In the genomic region with DNA sequence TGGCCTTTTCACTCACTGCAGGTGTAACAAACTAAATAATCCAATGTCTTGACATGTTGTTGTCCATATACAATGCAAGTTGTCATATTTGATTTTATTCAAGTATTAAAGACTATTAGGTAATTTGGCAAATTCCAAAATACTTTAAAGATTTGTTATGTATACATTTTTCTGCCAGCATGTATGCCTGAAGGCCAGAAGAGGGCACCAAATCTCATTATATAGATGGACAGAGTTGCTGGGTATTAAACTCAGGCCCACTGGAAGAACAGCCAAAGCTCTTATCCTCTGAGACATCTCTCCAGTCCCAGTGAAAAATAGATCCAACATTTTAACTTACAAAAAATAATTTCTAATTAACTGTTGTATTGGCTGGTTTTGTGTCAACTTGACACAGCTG, we compare ENCODE assay signal across 22 mouse cellular contexts.
DNase-seq lines count a peak whose midpoint lies in the region; ATAC-seq and TF ChIP-seq lines count a peak whose summit lies in the region.
"Had no signal": no experiment of that assay in that cellular context is flagged by ENCODE, and none has a peak within 500 bp of the region (broad histone marks: within the 10 kb centered on the region; RNA-seq: fewer than 3 reads in every experiment).

No protein-coding gene starts in this region.

- no peak overlapping the region for H3K4me3 ChIP-seq in heart, adult 2 months
- H3K4me3 ChIP-seq in heart, embryonic 12.5 days = no peak overlapping the region
- no peak overlapping the region for H3K4me3 ChIP-seq in midbrain, postnatal 0 days (ENCODE audit: low read depth, low read length)
- H3K4me3 ChIP-seq in midbrain, embryonic 15.5 days = no peak overlapping the region
- H3K4me3 ChIP-seq: forebrain, embryonic 12.5 days; heart, embryonic 10.5 days; hindbrain, embryonic 12.5 days; intestine, embryonic 15.5 days; limb, embryonic 13.5 days; liver, embryonic 13.5 days; megakaryocyte, embryonic 14.5 days had no signal

- no peaks in the 10 kb centered on the region for H3K4me1 ChIP-seq in heart, adult 2 months (ENCODE audit: control insufficient read depth, insufficient read depth, low read length)
- H3K4me1 ChIP-seq in heart, embryonic 12.5 days (replicated peaks) = no peaks in the 10 kb centered on the region
- no peaks in the 10 kb centered on the region for H3K4me1 ChIP-seq in midbrain, postnatal 0 days (ENCODE audit: insufficient read depth, low read length)
- H3K4me1 ChIP-seq in midbrain, embryonic 15.5 days = no peaks in the 10 kb centered on the region
- H3K4me1 ChIP-seq: forebrain, embryonic 12.5 days; heart, embryonic 10.5 days; hindbrain, embryonic 12.5 days; intestine, embryonic 15.5 days; limb, embryonic 13.5 days; liver, embryonic 13.5 days; megakaryocyte, embryonic 14.5 days had no signal

- 0 out of 2 replicates have a peak, but pooled peaks have one; percentile 2 for TF ChIP-seq CTCF in heart, adult 2 months (IDR thresholded peaks at IDR 0.05)
- peak; percentile 52 for TF ChIP-seq CTCF in midbrain, postnatal 0 days (IDR thresholded peaks at IDR 0.05)

- peaks cover 8% of the 10 kb centered on the region; the same call in 1 of the 2 replicates for H3K9me3 ChIP-seq in heart, embryonic 12.5 days (replicated peaks)
- H3K9me3 ChIP-seq in midbrain, postnatal 0 days (ENCODE audit: low read length) = no peaks in the 10 kb centered on the region
- no peaks in the 10 kb centered on the region for H3K9me3 ChIP-seq in midbrain, embryonic 15.5 days
- H3K9me3 ChIP-seq: forebrain, embryonic 12.5 days; heart, embryonic 10.5 days; hindbrain, embryonic 12.5 days; intestine, embryonic 15.5 days; limb, embryonic 13.5 days; megakaryocyte, embryonic 14.5 days had no signal

- DNase-seq in heart, adult 2 months = no peak
- peak; percentile 24 for DNase-seq in midbrain, postnatal 0 days (ENCODE audit: low spot score)
- DNase-seq in MN1 (ENCODE audit: low spot score) = peak; percentile 2
- peak; percentile 11 for DNase-seq in embryo, embryonic 11 days
- no peak for DNase-seq in gastrocnemius, adult 8-10 months (ENCODE audit: low spot score in 2 of 2)
- DNase-seq: adrenal gland, postnatal 10 days; gastrocnemius, postnatal 36 days; heart, postnatal 10 days; kidney, adult 9 months; kidney, postnatal 4 days; liver, embryonic 13.5 days; thymus, postnatal 14 days had no signal

- no peak for TF ChIP-seq EP300 in heart, adult 2 months (IDR thresholded peaks at IDR 0.05; ENCODE audit: insufficient read depth, low read depth, low read length)

- H3K27me3 ChIP-seq in heart, adult 2 months (ENCODE audit: control insufficient read depth, insufficient read depth, low read length) = no peaks in the 10 kb centered on the region
- H3K27me3 ChIP-seq in heart, embryonic 12.5 days (replicated peaks) = no peaks in the 10 kb centered on the region
- no peaks in the 10 kb centered on the region for H3K27me3 ChIP-seq in midbrain, postnatal 0 days (ENCODE audit: insufficient read depth, low read length)
- H3K27me3 ChIP-seq in midbrain, embryonic 15.5 days (replicated peaks) = no peaks in the 10 kb centered on the region
- H3K27me3 ChIP-seq: forebrain, embryonic 12.5 days; hindbrain, embryonic 12.5 days; intestine, embryonic 15.5 days; limb, embryonic 13.5 days; liver, embryonic 13.5 days; megakaryocyte, embryonic 14.5 days had no signal

- H3K4me2 ChIP-seq in heart, embryonic 12.5 days = no peak overlapping the region
- no peak overlapping the region for H3K4me2 ChIP-seq in midbrain, postnatal 0 days (ENCODE audit: low read depth, low read length, poor library complexity, severe bottlenecking)
- H3K4me2 ChIP-seq in midbrain, embryonic 15.5 days = no peak overlapping the region
- H3K4me2 ChIP-seq: forebrain, embryonic 12.5 days; hindbrain, embryonic 12.5 days; intestine, embryonic 15.5 days; limb, embryonic 13.5 days; liver, embryonic 13.5 days had no signal

- ATAC-seq in heart, embryonic 12.5 days (ENCODE audit: insufficient number of reproducible peaks, low FRiP score) = no peak
- ATAC-seq in midbrain, postnatal 0 days (ENCODE audit: low FRiP score) = no peak
- ATAC-seq in midbrain, embryonic 15.5 days (replicated peaks) = no peak
- no peak for ATAC-seq in megakaryocyte, adult 5-6 weeks (ENCODE audit: poor library complexity, severe bottlenecking)
- ATAC-seq: intestine, embryonic 15.5 days; lung, postnatal 0 days had no signal

- H3K79me2 ChIP-seq in heart, adult 2 months (replicated peaks; ENCODE audit: control insufficient read depth, insufficient read depth, low read length) = no peaks in the 10 kb centered on the region

- H3K36me3 ChIP-seq in heart, adult 2 months (ENCODE audit: control insufficient read depth, insufficient read depth, low read length) = no peaks in the 10 kb centered on the region
- no peaks in the 10 kb centered on the region for H3K36me3 ChIP-seq in heart, embryonic 12.5 days
- no peaks in the 10 kb centered on the region for H3K36me3 ChIP-seq in midbrain, postnatal 0 days (ENCODE audit: insufficient read depth, low read length)
- no peaks in the 10 kb centered on the region for H3K36me3 ChIP-seq in midbrain, embryonic 15.5 days (replicated peaks)
- H3K36me3 ChIP-seq: forebrain, embryonic 12.5 days; heart, embryonic 10.5 days; hindbrain, embryonic 12.5 days; intestine, embryonic 15.5 days; limb, embryonic 13.5 days; liver, embryonic 13.5 days had no signal

- TF ChIP-seq POLR2A in heart, adult 2 months (IDR thresholded peaks at IDR 0.05; ENCODE audit: insufficient read depth, low read depth, low read length) = no peak

- intact Hi-C loops in heart, adult 2 months (cut with DNase I) = no loop called here

- H3K9ac ChIP-seq in heart, adult 2 months (ENCODE audit: low read depth, low read length) = no peak overlapping the region
- H3K9ac ChIP-seq in heart, embryonic 12.5 days = no peak overlapping the region
- H3K9ac ChIP-seq in midbrain, postnatal 0 days (replicated peaks; ENCODE audit: low read length, poor library complexity, severe bottlenecking) = no peak overlapping the region
- no peak overlapping the region for H3K9ac ChIP-seq in midbrain, embryonic 15.5 days
- H3K9ac ChIP-seq: forebrain, embryonic 12.5 days; hindbrain, embryonic 12.5 days; intestine, embryonic 15.5 days; limb, embryonic 13.5 days; liver, embryonic 13.5 days had no signal

- no peak overlapping the region for H3K27ac ChIP-seq in heart, adult 2 months
- H3K27ac ChIP-seq in heart, embryonic 12.5 days (ENCODE audit: poor library complexity, severe bottlenecking) = no peak overlapping the region
- no peak overlapping the region for H3K27ac ChIP-seq in midbrain, postnatal 0 days (ENCODE audit: low read depth, low read length)
- H3K27ac ChIP-seq in midbrain, embryonic 15.5 days = no peak overlapping the region
- H3K27ac ChIP-seq: forebrain, embryonic 12.5 days; heart, embryonic 10.5 days; hindbrain, embryonic 12.5 days; intestine, embryonic 15.5 days; limb, embryonic 13.5 days; liver, embryonic 13.5 days had no signal

Comparison
In these comparisons a context has a peak if more than half of its experiments do, and no peak if none do; other contexts are left out.
1. DNase-seq: peak in midbrain, postnatal 0 days (single experiment), MN1 (single experiment) and embryo, embryonic 11 days (single experiment); none in heart, adult 2 months (0 of 2) and gastrocnemius, adult 8-10 months (0 of 2).